In genomic region chr16:77284205-77284604, GRCm38 (mm10) we compare ENCODE assay signal across 21 mouse cellular contexts.
DNase-seq lines count a peak whose midpoint lies in the region.
"Had no signal": no experiment of that assay in that cellular context is flagged by ENCODE, and none has a peak within 500 bp of the region (broad histone marks: within the 10 kb centered on the region; RNA-seq: fewer than 3 reads in every experiment).

No protein-coding gene starts in this region.

- H3K36me3 ChIP-seq in macrophage (ENCODE audit: inconsistent target), result no peaks in the 10 kb centered on the region
- H3K36me3 ChIP-seq in splenic B cell, adult 2 months (ENCODE audit: control insufficient read depth, insufficient read depth, low read length, poor library complexity, severe bottlenecking), result no peaks in the 10 kb centered on the region
- H3K36me3 ChIP-seq: embryonic facial prominence, embryonic 12.5 days; embryonic facial prominence, embryonic 15.5 days; heart, embryonic 10.5 days; heart, embryonic 13.5 days; hindbrain, embryonic 12.5 days; hindbrain, embryonic 15.5 days had no signal

- no peaks in the 10 kb centered on the region for H3K27me3 ChIP-seq in splenic B cell, adult 2 months (ENCODE audit: control insufficient read depth, insufficient read depth, low read length, poor library complexity, severe bottlenecking)
- H3K27me3 ChIP-seq: embryonic facial prominence, embryonic 12.5 days; embryonic facial prominence, embryonic 15.5 days; heart, embryonic 13.5 days; hindbrain, embryonic 12.5 days; hindbrain, embryonic 15.5 days had no signal

- H3K27ac ChIP-seq in macrophage, result peak overlapping the region; percentile 25
- H3K27ac ChIP-seq: embryonic facial prominence, embryonic 12.5 days; embryonic facial prominence, embryonic 15.5 days; gastrocnemius, adult 2 months; heart, adult 2 months; heart, embryonic 10.5 days; heart, embryonic 13.5 days; hindbrain, embryonic 12.5 days; hindbrain, embryonic 15.5 days had no signal

- no peaks in the 10 kb centered on the region for H3K79me2 ChIP-seq in macrophage (ENCODE audit: inconsistent target)

- 33% methylated on average over 4 of the region's 4 CpGs for WGBS in macrophage (ENCODE audit: missing documents)

- no peak overlapping the region for H3K4me3 ChIP-seq in macrophage (ENCODE audit: inconsistent target)
- H3K4me3 ChIP-seq: embryonic facial prominence, embryonic 12.5 days; embryonic facial prominence, embryonic 15.5 days; gastrocnemius, adult 2 months; heart, adult 2 months; heart, embryonic 10.5 days; heart, embryonic 13.5 days; hindbrain, embryonic 12.5 days; hindbrain, embryonic 15.5 days had no signal

- DNase-seq in layer of hippocampus, adult 9-11 months, result peak; percentile 49
- no peak for DNase-seq in layer of hippocampus, postnatal 36 days
- peak; percentile 0 for DNase-seq in splenic B cell, adult 2 months (ENCODE audit: low read depth, low spot score)
- DNase-seq in cerebellum, adult 11-12 months, result no peak
- DNase-seq in testis, postnatal 10 days (ENCODE audit: low spot score), result no peak
- DNase-seq: adrenal gland, adult 2 months; adrenal gland, postnatal 14 days; cerebellum, adult 18-20 months; cerebellum, adult 9-10 months; cerebellum, postnatal 14 days; forebrain, postnatal 0 days; gastrocnemius, adult 2 months; gastrocnemius, postnatal 14 days; heart, adult 2 months had no signal

Comparison
In these comparisons a context has a peak if more than half of its experiments do, and no peak if none do; other contexts are left out.
1. DNase-seq: peak in layer of hippocampus, adult 9-11 months (single experiment) and splenic B cell, adult 2 months (single experiment); none in layer of hippocampus, postnatal 36 days (0 of 2), cerebellum, adult 11-12 months (single experiment) and testis, postnatal 10 days (single experiment).